Mouse (Mus musculus) hindbrain, embryonic 15.5 days (tissue): Measurements from ENCODE around the gene Slc12a8. TPM values are rescaled to one million over a fixed set of nuclear protein-coding genes. Genes with fewer than 3 reads are reported as not detected.

Experiments used
- ATAC-seq: fragments of 200-750 bp; cut with Nextera tagmentation; 2 replicates; pipeline ENCODE4 v1.8.0; 2017; ENCODE audit warnings: low read depth, moderate number of reproducible peaks, moderate TSS enrichment; ENCODE audit not compliant: low FRiP score
- H3K27ac ChIP-seq: fragments of 300-500 bp; sonication (generic); replicated peaks from 2 replicates; pipeline ENCODE4 v1.5.1; 2015; ENCODE audit warnings: mild to moderate bottlenecking, inconsistent platforms
- H3K27me3 ChIP-seq: fragments of 300-500 bp; sonication (generic); 2 replicates; pipeline ENCODE4 v1.6.1; 2015; ENCODE audit warnings: control low read depth, inconsistent platforms
- H3K36me3 ChIP-seq: fragments of 300-500 bp; sonication (generic); 2 replicates; pipeline ENCODE4 v1.6.1; 2015; ENCODE audit warnings: control low read depth, inconsistent platforms
- H3K4me1 ChIP-seq: fragments of 300-500 bp; sonication (generic); replicated peaks from 2 replicates; pipeline ENCODE4 v1.6.1; 2015; ENCODE audit warnings: control low read depth, inconsistent platforms
- H3K4me2 ChIP-seq: fragments of 300-500 bp; sonication (generic); 2 replicates; pipeline ENCODE4 v1.6.1; 2015; ENCODE audit warnings: moderate library complexity, mild to moderate bottlenecking, inconsistent platforms
- H3K4me3 ChIP-seq: fragments of 300-500 bp; sonication (generic); 2 replicates; pipeline ENCODE4 v1.5.1; 2015; ENCODE audit warnings: mild to moderate bottlenecking, inconsistent platforms
- H3K9ac ChIP-seq: fragments of 300-500 bp; sonication (generic); 2 replicates; pipeline ENCODE4 v1.6.1; 2015; ENCODE audit warnings: inconsistent platforms
- H3K9me3 ChIP-seq: fragments of 300-500 bp; sonication (generic); 2 replicates; pipeline ENCODE4 v1.6.1; 2016; ENCODE audit warnings: control low read depth, inconsistent platforms
- WGBS: fragments of 180-500 bp; shearing (Covaris S2); methylation state at CpG from one replicate; pipeline ENCODE4 v1.1.7; 2015; 5-methylcytosine and 5-hydroxymethylcytosine counted together
- polyA plus RNA-seq: library from polyadenylated mRNA; unstranded; fragments of >200 nt; fragmentation: Nextera tagmentation; extraction: Ambion mirVana; gene quantifications from 2 replicates; pipeline ENCODE4 v1.2.1, GENCODE M21; 2015

Gene Slc12a8
- polyA plus RNA-seq, 1 experiment from 2014 or later = 0.69 TPM

GRCm38 (mm10) chr16:33682651-33683050 lies 165.5 kb downstream of the Slc12a8 start:
- WGBS = 87% methylated on average over 3 of the region's 3 CpGs
- no peak overlapping the region for H3K9ac ChIP-seq
- H3K4me1 ChIP-seq = peaks cover 32% of the 10 kb centered on the region

GRCm38 (mm10) chr16:33683206-33684161 lies 166.4 kb downstream of the Slc12a8 start:
- Histone ChIP-seq H3K4me2 (peak overlapping the region; percentile 93), H3K27ac (peak overlapping the region; percentile 58; the same call in 1 of the 2 replicates), H3K9ac (no peak overlapping the region), H3K36me3 (no peaks in the 10 kb centered on the region), H3K9me3 (no peaks in the 10 kb centered on the region), H3K4me3 (peak overlapping the region; percentile 64), H3K4me1 (peaks cover 40% of the 10 kb centered on the region), H3K27me3 (no peaks in the 10 kb centered on the region)
- 61% methylated on average over 13 of the region's 13 CpGs for WGBS
- 0 out of 2 replicates have a peak, but pooled peaks have one; percentile 5 for ATAC-seq

More at GRCm38 (mm10) chr16:33682651-33683050, 165.5 kb downstream of the Slc12a8 start:
- Histone ChIP-seq H3K36me3 (no peaks in the 10 kb centered on the region), H3K9me3 (no peaks in the 10 kb centered on the region), H3K4me3 (no peak overlapping the region), H3K4me2 (no peak overlapping the region), H3K27me3 (no peaks in the 10 kb centered on the region), H3K27ac (no peak overlapping the region)
- no peak for ATAC-seq

- ATAC-seq = peak; percentile 52; the same call in 1 of the 2 replicates
- 1% methylated on average over 48 of the region's 57 CpGs for WGBS
- Histone ChIP-seq H3K4me2 (peak within 1 kb of the TSS; percentile 93), H3K27me3 (no peaks in the 10 kb centered on the region), H3K4me1 (peaks cover 40% of the 10 kb centered on the region), H3K27ac (peak within 1 kb of the TSS; percentile 58), H3K36me3 (no peaks in the 10 kb centered on the region), H3K4me3 (peak within 1 kb of the TSS; percentile 64), H3K9me3 (no peaks in the 10 kb centered on the region), H3K9ac (peak within 1 kb of the TSS; percentile 74)
Measured at GRCm38 (mm10) chr16:33684162-33684702, 167.1 kb downstream of the Slc12a8 start, which contains the start of gene Heg1. TSS of gene Heg1 (plus strand) at chr16:33684370.

GRCm38 (mm10) chr16:33684703-33685701 lies 167.9 kb downstream of the Slc12a8 start:
- WGBS = under 1% methylated on average over 28 of the region's 46 CpGs

GRCm38 (mm10) chr16:33686056-33686455 lies 168.9 kb downstream of the Slc12a8 start:
- WGBS = 77% methylated on average over 1 of the region's 1 CpGs
- no peak for ATAC-seq
- H3K4me2 ChIP-seq = peak overlapping the region; percentile 93

More at GRCm38 (mm10) chr16:33684703-33685701, 167.9 kb downstream of the Slc12a8 start:
- H3K36me3 ChIP-seq = no peaks in the 10 kb centered on the region
- H3K4me3 ChIP-seq = peak overlapping the region; percentile 64
- H3K4me2 ChIP-seq = peak overlapping the region; percentile 93
- no peaks in the 10 kb centered on the region for H3K27me3 ChIP-seq
- H3K27ac ChIP-seq = peak overlapping the region; percentile 58
- H3K9ac ChIP-seq = peak overlapping the region; percentile 74
- ATAC-seq = peak; percentile 62; the same call in 1 of the 2 replicates
- peaks cover 40% of the 10 kb centered on the region for H3K4me1 ChIP-seq
- no peaks in the 10 kb centered on the region for H3K9me3 ChIP-seq

GRCm38 (mm10) chr16:33687724-33688123 lies 170.6 kb downstream of the Slc12a8 start:
- Histone ChIP-seq H3K27ac (no peak overlapping the region), H3K4me1 (peaks cover 49% of the 10 kb centered on the region), H3K9ac (no peak overlapping the region), H3K9me3 (no peaks in the 10 kb centered on the region), H3K4me3 (no peak overlapping the region), H3K4me2 (peak overlapping the region; percentile 93), H3K27me3 (no peaks in the 10 kb centered on the region), H3K36me3 (no peaks in the 10 kb centered on the region)
- no peak for ATAC-seq
- 74% methylated on average over 3 of the region's 3 CpGs for WGBS

More at GRCm38 (mm10) chr16:33686056-33686455, 168.9 kb downstream of the Slc12a8 start:
- Histone ChIP-seq H3K27ac (no peak overlapping the region), H3K9ac (peak overlapping the region; percentile 74; the same call in 1 of the 2 replicates), H3K9me3 (no peaks in the 10 kb centered on the region), H3K36me3 (no peaks in the 10 kb centered on the region), H3K4me1 (peaks cover 45% of the 10 kb centered on the region), H3K4me3 (peak overlapping the region; percentile 64), H3K27me3 (no peaks in the 10 kb centered on the region)

- no peak for ATAC-seq
- Histone ChIP-seq H3K27me3 (no peaks in the 10 kb centered on the region), H3K4me3 (no peak overlapping the region), H3K9me3 (no peaks in the 10 kb centered on the region), H3K27ac (no peak overlapping the region), H3K4me1 (peaks cover 32% of the 10 kb centered on the region), H3K4me2 (no peak overlapping the region), H3K9ac (no peak overlapping the region), H3K36me3 (no peaks in the 10 kb centered on the region)
- 84% methylated on average over 6 of the region's 6 CpGs for WGBS
Measured at GRCm38 (mm10) chr16:33690975-33691747, 174.0 kb downstream of the Slc12a8 start.

GRCm38 (mm10) chr16:33693553-33693952 lies 176.4 kb downstream of the Slc12a8 start:
- peaks cover 29% of the 10 kb centered on the region for H3K4me1 ChIP-seq
- no peak overlapping the region for H3K4me3 ChIP-seq
- H3K27ac ChIP-seq = no peak overlapping the region
- H3K9ac ChIP-seq = no peak overlapping the region
- H3K27me3 ChIP-seq = no peaks in the 10 kb centered on the region
- H3K4me2 ChIP-seq = no peak overlapping the region
- no peaks in the 10 kb centered on the region for H3K36me3 ChIP-seq
- no peaks in the 10 kb centered on the region for H3K9me3 ChIP-seq
- WGBS = 87% methylated on average over 1 of the region's 1 CpGs
- no peak for ATAC-seq

GRCm38 (mm10) chr16:33696811-33697575 lies 179.9 kb downstream of the Slc12a8 start:
- H3K4me2 ChIP-seq = no peak overlapping the region
- H3K27ac ChIP-seq = peak overlapping the region; percentile 67
- H3K27me3 ChIP-seq = no peaks in the 10 kb centered on the region
- H3K36me3 ChIP-seq = no peaks in the 10 kb centered on the region
- no peaks in the 10 kb centered on the region for H3K9me3 ChIP-seq
- ATAC-seq = 0 out of 2 replicates have a peak, but pooled peaks have one; percentile 32
- 59% methylated on average over 13 of the region's 13 CpGs for WGBS
- peaks cover 35% of the 10 kb centered on the region for H3K4me1 ChIP-seq
- H3K9ac ChIP-seq = no peak overlapping the region
- H3K4me3 ChIP-seq = no peak overlapping the region

- Histone ChIP-seq H3K9ac (no peak overlapping the region), H3K4me3 (no peak overlapping the region), H3K27me3 (no peaks in the 10 kb centered on the region), H3K4me1 (peaks cover 35% of the 10 kb centered on the region), H3K9me3 (no peaks in the 10 kb centered on the region), H3K4me2 (no peak overlapping the region), H3K36me3 (no peaks in the 10 kb centered on the region), H3K27ac (peak overlapping the region; percentile 67)
- 28% methylated on average over 9 of the region's 9 CpGs for WGBS
- ATAC-seq = no peak
Measured at GRCm38 (mm10) chr16:33697576-33698276, 180.6 kb downstream of the Slc12a8 start.
